Mouse (Mus musculus): ENCODE results near the gene Syt16. TPM values are rescaled to one million over a fixed set of nuclear protein-coding genes. Genes with fewer than 3 reads are reported as not detected.

Gene Syt16
- polyA plus RNA-seq, 1 experiment from 2014 or later = 0.27 TPM

DNA sequence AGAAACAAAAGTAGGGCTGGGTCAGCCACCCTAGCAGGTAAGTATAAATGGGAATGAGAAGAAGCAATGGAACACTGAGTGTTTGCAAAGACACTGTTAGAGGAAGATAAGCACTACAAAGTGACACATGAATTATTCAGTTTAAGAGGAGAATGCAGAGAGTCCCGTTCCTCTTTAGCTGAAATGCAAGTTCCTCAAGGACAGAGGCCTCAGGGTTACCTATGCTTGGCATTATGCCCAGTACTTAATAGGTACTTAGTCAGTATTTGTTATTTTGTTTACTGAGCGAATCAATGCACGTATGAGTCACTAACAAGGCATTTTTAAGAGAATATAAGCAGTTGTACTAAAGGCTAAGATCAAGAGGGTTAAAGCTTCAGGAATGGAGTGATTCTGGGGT, 163.3 kb downstream of the Syt16 start:
- Histone ChIP-seq H3K36me3 (ENCODE audit: control insufficient read depth, insufficient read depth, low read length) (no peaks in the 10 kb centered on the region), H3K27ac (ENCODE audit: low read depth, low read length) (no peak overlapping the region), H3K4me1 (replicated peaks; ENCODE audit: control insufficient read depth, insufficient read depth, low read length) (no peaks in the 10 kb centered on the region), H3K27me3 (replicated peaks; ENCODE audit: control insufficient read depth, insufficient read depth, low read length) (no peaks in the 10 kb centered on the region), H3K4me3 (ENCODE audit: low read depth, low read length) (no peak overlapping the region), H3K4me2 (no peak overlapping the region), H3K9ac (ENCODE audit: low read depth, low read length) (no peak overlapping the region), H3K9me3 (ENCODE audit: control insufficient read depth, low read length) (no peaks in the 10 kb centered on the region)
- WGBS = 75% methylated on average over 3 of the region's 3 CpGs
- DNase-seq (ENCODE audit: low spot score) = no peak
- no peak for ATAC-seq (replicated peaks; ENCODE audit: low FRiP score)

DNA sequence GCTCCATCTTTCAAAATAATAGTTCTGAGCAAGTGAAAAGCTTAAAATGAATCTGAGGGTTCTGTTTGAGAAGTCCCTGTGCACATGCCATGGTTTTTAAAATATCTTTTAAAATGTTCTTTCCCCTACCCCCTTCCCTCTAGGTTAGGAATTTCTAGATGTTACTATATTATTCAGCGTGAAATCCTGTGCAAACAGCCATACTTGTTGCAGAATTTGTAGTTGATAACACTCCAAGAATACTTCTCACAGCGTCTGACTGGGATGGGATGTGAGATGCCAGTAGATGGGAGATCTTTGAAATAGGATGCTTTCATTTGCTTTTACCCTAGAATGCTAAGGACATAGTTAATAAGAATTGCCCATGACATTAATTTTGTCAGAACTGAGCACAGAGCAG, 165.6 kb downstream of the Syt16 start:
- DNase-seq (ENCODE audit: low spot score) (no peak), ATAC-seq (replicated peaks; ENCODE audit: low FRiP score) (no peak)
- Histone ChIP-seq H3K27ac (ENCODE audit: low read depth, low read length) (no peak overlapping the region), H3K4me3 (ENCODE audit: low read depth, low read length) (no peak overlapping the region), H3K9ac (ENCODE audit: low read depth, low read length) (no peak overlapping the region), H3K9me3 (ENCODE audit: control insufficient read depth, low read length) (no peaks in the 10 kb centered on the region), H3K36me3 (ENCODE audit: control insufficient read depth, insufficient read depth, low read length) (no peaks in the 10 kb centered on the region), H3K27me3 (replicated peaks; ENCODE audit: control insufficient read depth, insufficient read depth, low read length) (no peaks in the 10 kb centered on the region), H3K4me2 (no peak overlapping the region), H3K4me1 (replicated peaks; ENCODE audit: control insufficient read depth, insufficient read depth, low read length) (no peaks in the 10 kb centered on the region)
- 71% methylated on average over 2 of the region's 2 CpGs for WGBS

DNA sequence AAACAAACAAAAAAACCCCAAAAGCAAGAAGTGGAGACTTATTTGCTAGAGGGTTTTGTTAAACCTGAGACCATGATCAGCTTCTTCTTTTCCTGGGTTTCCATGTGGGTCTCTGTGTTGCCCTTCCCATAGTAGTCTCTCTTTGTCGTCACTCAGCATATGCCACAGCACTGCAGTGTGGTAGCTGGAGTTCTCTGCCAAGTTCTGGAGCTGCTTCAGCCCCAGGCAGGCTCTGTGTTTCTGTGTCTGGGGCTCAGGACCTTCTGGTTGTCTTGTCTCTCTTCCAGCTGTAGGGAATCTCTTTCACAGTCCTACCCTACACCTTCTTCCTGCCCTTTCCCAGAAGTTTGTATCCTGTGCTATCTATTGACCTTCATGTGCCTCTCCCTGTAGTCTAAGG, 173.8 kb downstream of the Syt16 start:
- no peaks in the 10 kb centered on the region for H3K36me3 ChIP-seq (ENCODE audit: control insufficient read depth, insufficient read depth, low read length)
- no peak overlapping the region for H3K4me3 ChIP-seq (ENCODE audit: low read depth, low read length)
- no peak overlapping the region for H3K9ac ChIP-seq (ENCODE audit: low read depth, low read length)
- H3K9me3 ChIP-seq (ENCODE audit: control insufficient read depth, low read length) = no peaks in the 10 kb centered on the region
- H3K4me2 ChIP-seq = no peak overlapping the region
- no peaks in the 10 kb centered on the region for H3K27me3 ChIP-seq (replicated peaks; ENCODE audit: control insufficient read depth, insufficient read depth, low read length)
- H3K4me1 ChIP-seq (replicated peaks; ENCODE audit: control insufficient read depth, insufficient read depth, low read length) = no peaks in the 10 kb centered on the region
- no peak overlapping the region for H3K27ac ChIP-seq (ENCODE audit: low read depth, low read length)
- ATAC-seq (replicated peaks; ENCODE audit: low FRiP score) (no peak), DNase-seq (ENCODE audit: low spot score) (no peak)
- WGBS = 60% methylated on average over 1 of the region's 1 CpGs

DNA sequence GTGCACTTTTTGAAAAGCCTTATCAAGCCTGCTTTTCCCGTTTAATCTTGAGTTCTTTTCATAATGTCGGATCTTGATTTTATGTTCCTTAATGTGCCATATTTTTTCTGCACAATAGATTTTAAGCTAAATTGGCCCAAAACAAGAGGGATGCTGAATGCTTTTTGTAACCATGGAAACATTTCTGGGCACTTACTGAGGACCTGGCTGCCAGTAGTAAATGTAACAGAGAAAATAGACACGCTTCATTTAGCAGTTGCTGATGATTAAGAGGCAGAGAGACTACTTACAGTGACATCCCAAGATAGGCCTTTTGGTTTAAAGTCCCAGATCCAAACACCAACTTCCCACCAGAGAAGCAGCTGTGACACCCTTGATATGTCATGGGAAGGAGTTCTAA, 176.4 kb downstream of the Syt16 start:
- 80% methylated on average over 3 of the region's 3 CpGs for WGBS
- Histone ChIP-seq H3K4me3 (ENCODE audit: low read depth, low read length) (no peak overlapping the region), H3K4me2 (no peak overlapping the region), H3K27me3 (replicated peaks; ENCODE audit: control insufficient read depth, insufficient read depth, low read length) (no peaks in the 10 kb centered on the region), H3K9ac (ENCODE audit: low read depth, low read length) (no peak overlapping the region), H3K4me1 (replicated peaks; ENCODE audit: control insufficient read depth, insufficient read depth, low read length) (no peaks in the 10 kb centered on the region), H3K9me3 (ENCODE audit: control insufficient read depth, low read length) (no peaks in the 10 kb centered on the region), H3K27ac (ENCODE audit: low read depth, low read length) (no peak overlapping the region), H3K36me3 (ENCODE audit: control insufficient read depth, insufficient read depth, low read length) (no peaks in the 10 kb centered on the region)
- ATAC-seq (replicated peaks; ENCODE audit: low FRiP score) (no peak), DNase-seq (ENCODE audit: low spot score) (no peak)

DNA sequence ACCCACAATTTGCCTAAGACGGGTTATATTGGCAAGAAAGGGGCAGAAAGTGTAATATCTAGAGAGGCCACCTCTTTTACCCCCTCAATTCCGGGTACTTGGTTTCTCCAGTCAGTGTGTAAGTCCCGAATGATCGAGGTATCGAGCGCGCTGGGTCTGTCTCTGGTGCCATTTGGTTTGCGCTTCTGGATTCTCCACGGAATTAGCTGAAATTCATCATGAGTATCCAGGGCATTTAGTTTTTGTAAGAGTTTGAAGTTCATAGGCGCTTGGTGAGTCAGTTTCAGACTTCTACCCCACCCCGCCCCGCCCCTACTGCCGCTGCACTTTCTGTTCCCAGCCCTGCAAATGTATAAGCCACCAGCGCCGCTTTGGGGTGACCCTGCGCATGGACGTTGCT, 187.1 kb downstream of the Syt16 start:
- Histone ChIP-seq H3K4me3 (ENCODE audit: low read depth, low read length) (no peak overlapping the region), H3K9me3 (ENCODE audit: control insufficient read depth, low read length) (no peaks in the 10 kb centered on the region), H3K27ac (ENCODE audit: low read depth, low read length) (no peak overlapping the region), H3K9ac (ENCODE audit: low read depth, low read length) (no peak overlapping the region), H3K36me3 (ENCODE audit: control insufficient read depth, insufficient read depth, low read length) (no peaks in the 10 kb centered on the region), H3K27me3 (replicated peaks; ENCODE audit: control insufficient read depth, insufficient read depth, low read length) (no peaks in the 10 kb centered on the region), H3K4me1 (replicated peaks; ENCODE audit: control insufficient read depth, insufficient read depth, low read length) (no peaks in the 10 kb centered on the region), H3K4me2 (no peak overlapping the region)
- WGBS = 76% methylated on average over 17 of the region's 17 CpGs
- no peak for DNase-seq (ENCODE audit: low spot score)
- no peak for ATAC-seq (replicated peaks; ENCODE audit: low FRiP score)

DNA sequence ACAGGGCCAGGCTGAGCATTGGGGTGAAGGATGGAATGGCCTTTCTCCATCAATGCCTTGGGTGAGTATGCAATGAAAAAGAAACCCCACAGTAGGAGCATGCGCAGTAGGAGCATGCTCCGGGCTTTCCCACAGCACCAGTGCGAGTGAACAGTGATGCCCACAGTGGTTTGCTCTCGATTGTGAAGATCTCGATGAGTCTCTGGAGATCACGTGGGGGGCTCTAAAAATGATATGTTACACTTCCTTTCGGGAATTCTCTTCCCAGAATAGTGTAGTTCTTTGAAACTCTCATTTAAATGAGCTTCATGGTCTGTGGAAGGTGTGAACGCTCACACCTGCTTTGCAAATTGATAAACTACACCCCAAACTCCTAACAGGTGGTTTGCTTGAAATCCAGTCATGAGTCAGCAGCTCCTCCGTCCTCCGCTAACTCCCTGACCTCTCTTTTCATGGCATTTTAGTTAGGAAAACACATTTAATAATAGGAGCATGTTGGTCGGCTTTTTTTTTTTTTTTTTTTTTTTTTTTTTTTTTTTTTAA, 190.9 kb downstream of the Syt16 start:
- Histone ChIP-seq H3K36me3 (ENCODE audit: control insufficient read depth, insufficient read depth, low read length) (no peaks in the 10 kb centered on the region), H3K27me3 (replicated peaks; ENCODE audit: control insufficient read depth, insufficient read depth, low read length) (no peaks in the 10 kb centered on the region), H3K4me2 (no peak overlapping the region), H3K9ac (ENCODE audit: low read depth, low read length) (no peak overlapping the region), H3K9me3 (ENCODE audit: control insufficient read depth, low read length) (no peaks in the 10 kb centered on the region), H3K4me3 (ENCODE audit: low read depth, low read length) (no peak overlapping the region), H3K4me1 (replicated peaks; ENCODE audit: control insufficient read depth, insufficient read depth, low read length) (no peaks in the 10 kb centered on the region), H3K27ac (ENCODE audit: low read depth, low read length) (no peak overlapping the region)
- DNase-seq (ENCODE audit: low spot score) (no peak), ATAC-seq (replicated peaks; ENCODE audit: low FRiP score) (no peak)
- 80% methylated on average over 11 of the region's 11 CpGs for WGBS

DNA sequence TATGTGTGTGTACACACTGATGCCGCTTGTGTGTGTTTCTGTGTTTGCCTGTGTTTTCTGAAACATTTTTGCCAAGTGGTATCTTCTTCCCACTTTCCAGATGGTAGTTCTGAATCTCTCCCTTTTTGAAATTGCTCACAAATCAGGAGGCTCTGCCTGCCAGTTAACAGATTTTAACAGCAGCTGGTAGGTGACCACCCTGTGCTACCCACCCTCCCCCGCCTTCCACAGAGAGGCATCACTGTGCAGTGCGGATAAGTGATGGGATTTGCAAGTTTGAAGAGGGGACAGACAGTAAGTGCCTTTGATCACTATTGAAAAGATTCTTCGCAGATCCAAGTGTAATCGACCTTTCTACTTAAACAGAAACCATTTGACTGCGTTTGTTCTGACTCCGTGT, 191.4 kb downstream of the Syt16 start:
- Histone ChIP-seq H3K9me3 (ENCODE audit: control insufficient read depth, low read length) (no peaks in the 10 kb centered on the region), H3K27me3 (replicated peaks; ENCODE audit: control insufficient read depth, insufficient read depth, low read length) (no peaks in the 10 kb centered on the region), H3K36me3 (ENCODE audit: control insufficient read depth, insufficient read depth, low read length) (no peaks in the 10 kb centered on the region), H3K4me2 (no peak overlapping the region), H3K4me3 (ENCODE audit: low read depth, low read length) (no peak overlapping the region), H3K9ac (ENCODE audit: low read depth, low read length) (no peak overlapping the region), H3K4me1 (replicated peaks; ENCODE audit: control insufficient read depth, insufficient read depth, low read length) (no peaks in the 10 kb centered on the region), H3K27ac (ENCODE audit: low read depth, low read length) (no peak overlapping the region)
- no peak for ATAC-seq (replicated peaks; ENCODE audit: low FRiP score)
- DNase-seq (ENCODE audit: low spot score) = no peak
- WGBS = 63% methylated on average over 7 of the region's 7 CpGs

DNA sequence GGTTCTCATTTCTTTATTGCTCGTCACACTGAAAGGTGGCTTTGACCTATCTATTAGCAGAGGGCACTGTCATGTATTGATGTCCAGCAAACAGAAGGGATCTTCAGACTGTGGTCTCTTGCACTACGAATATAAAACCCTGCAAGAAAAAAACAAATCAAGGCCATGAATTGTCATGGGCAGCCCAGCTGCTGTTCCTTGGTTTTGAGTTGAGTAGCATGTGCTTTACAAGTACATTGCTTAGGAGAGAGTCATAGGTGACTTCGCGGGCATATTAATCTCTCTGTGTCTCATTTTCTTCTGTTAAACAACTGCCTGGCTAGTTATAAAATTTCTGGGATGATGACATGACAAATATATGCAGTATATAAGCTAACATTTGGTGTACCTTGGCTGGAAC, 192.4 kb downstream of the Syt16 start:
- H3K4me3 ChIP-seq (ENCODE audit: low read depth, low read length) = no peak overlapping the region
- no peaks in the 10 kb centered on the region for H3K9me3 ChIP-seq (ENCODE audit: control insufficient read depth, low read length)
- H3K4me2 ChIP-seq = no peak overlapping the region
- ATAC-seq (replicated peaks; ENCODE audit: low FRiP score) (no peak), DNase-seq (ENCODE audit: low spot score) (no peak)
- H3K4me1 ChIP-seq (replicated peaks; ENCODE audit: control insufficient read depth, insufficient read depth, low read length) = no peaks in the 10 kb centered on the region
- H3K27ac ChIP-seq (ENCODE audit: low read depth, low read length) = no peak overlapping the region
- no peaks in the 10 kb centered on the region for H3K36me3 ChIP-seq (ENCODE audit: control insufficient read depth, insufficient read depth, low read length)
- H3K9ac ChIP-seq (ENCODE audit: low read depth, low read length) = no peak overlapping the region
- H3K27me3 ChIP-seq (replicated peaks; ENCODE audit: control insufficient read depth, insufficient read depth, low read length) = no peaks in the 10 kb centered on the region
- WGBS = 92% methylated on average over 4 of the region's 4 CpGs

DNA sequence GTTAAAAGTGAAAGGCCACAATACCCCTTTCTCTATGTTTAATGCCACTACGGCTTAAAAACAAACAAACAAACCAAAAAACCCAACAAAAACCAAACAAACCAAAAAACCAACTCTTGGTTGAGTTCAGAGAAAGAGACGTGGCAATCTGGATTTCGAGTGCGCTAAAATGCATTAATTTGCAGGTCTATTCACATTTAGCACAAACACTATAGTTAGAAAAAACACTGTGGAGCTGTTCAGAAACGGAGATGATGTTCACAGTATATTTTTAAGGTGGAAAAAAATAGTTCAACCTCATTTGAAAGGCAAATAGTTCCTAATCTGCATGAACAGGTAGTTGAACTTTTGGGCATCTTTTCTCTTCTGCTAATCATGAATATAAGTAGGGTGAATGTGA, 192.8 kb downstream of the Syt16 start:
- Histone ChIP-seq H3K4me3 (ENCODE audit: low read depth, low read length) (no peak overlapping the region), H3K9ac (ENCODE audit: low read depth, low read length) (no peak overlapping the region), H3K36me3 (ENCODE audit: control insufficient read depth, insufficient read depth, low read length) (no peaks in the 10 kb centered on the region), H3K4me1 (replicated peaks; ENCODE audit: control insufficient read depth, insufficient read depth, low read length) (no peaks in the 10 kb centered on the region), H3K9me3 (ENCODE audit: control insufficient read depth, low read length) (no peaks in the 10 kb centered on the region), H3K4me2 (no peak overlapping the region), H3K27ac (ENCODE audit: low read depth, low read length) (no peak overlapping the region), H3K27me3 (replicated peaks; ENCODE audit: control insufficient read depth, insufficient read depth, low read length) (no peaks in the 10 kb centered on the region)
- no peak for ATAC-seq (replicated peaks; ENCODE audit: low FRiP score)
- 81% methylated on average over 5 of the region's 5 CpGs for WGBS
- DNase-seq (ENCODE audit: low spot score) = no peak
